Mouse (Mus musculus): ENCODE measurements around the gene Mettl8.

The Mettl8 gene

GRCm38 (mm10) chr2:70989201-70990191, 65.9 kb downstream of the Mettl8 start:
- no peak for DNase-seq (ENCODE audit: inconsistent ontology term)

GRCm38 (mm10) chr2:70978271-70978670, 77.1 kb downstream of the Mettl8 start:
- no peak for DNase-seq (ENCODE audit: inconsistent ontology term)

GRCm38 (mm10) chr2:70974769-70975168, 80.6 kb downstream of the Mettl8 start:
- no peak for DNase-seq (ENCODE audit: inconsistent ontology term)

- DNase-seq (ENCODE audit: inconsistent ontology term): no peak
Observed at GRCm38 (mm10) chr2:70972795-70973518, 82.4 kb downstream of the Mettl8 start.

GRCm38 (mm10) chr2:70970158-70970741, 85.1 kb downstream of the Mettl8 start:
- no peak for DNase-seq (ENCODE audit: inconsistent ontology term)

- no peak for DNase-seq (ENCODE audit: inconsistent ontology term)
Observed at GRCm38 (mm10) chr2:70968305-70968704, 87.1 kb downstream of the Mettl8 start.

GRCm38 (mm10) chr2:70967216-70967615, 88.2 kb downstream of the Mettl8 start:
- DNase-seq (ENCODE audit: inconsistent ontology term): no peak

GRCm38 (mm10) chr2:70964809-70965208, 90.6 kb downstream of the Mettl8 start:
- DNase-seq (ENCODE audit: inconsistent ontology term): no peak

- DNase-seq (ENCODE audit: inconsistent ontology term): no peak
Observed at GRCm38 (mm10) chr2:70962921-70963320, 92.5 kb downstream of the Mettl8 start.

- no peak for DNase-seq (ENCODE audit: inconsistent ontology term)
Observed at GRCm38 (mm10) chr2:70961086-70961941, 94.1 kb downstream of the Mettl8 start.

- no peak for DNase-seq (ENCODE audit: inconsistent ontology term)
Observed at GRCm38 (mm10) chr2:70960090-70960489, 95.3 kb downstream of the Mettl8 start.

- DNase-seq (ENCODE audit: inconsistent ontology term): no peak
Observed at GRCm38 (mm10) chr2:70959337-70959736, 96.0 kb downstream of the Mettl8 start.

GRCm38 (mm10) chr2:70958536-70958935, 96.8 kb downstream of the Mettl8 start:
- no peak for DNase-seq (ENCODE audit: inconsistent ontology term)

- DNase-seq (ENCODE audit: inconsistent ontology term): no peak
Observed at GRCm38 (mm10) chr2:70953616-70954015, 101.8 kb downstream of the Mettl8 start.

- DNase-seq (ENCODE audit: inconsistent ontology term): no peak
Observed at GRCm38 (mm10) chr2:70951944-70952343, 103.4 kb downstream of the Mettl8 start.

- DNase-seq (ENCODE audit: inconsistent ontology term): no peak
Observed at GRCm38 (mm10) chr2:70944511-70945305, 110.7 kb downstream of the Mettl8 start.

GRCm38 (mm10) chr2:70940826-70941225, 114.6 kb downstream of the Mettl8 start:
- DNase-seq (ENCODE audit: inconsistent ontology term): peak; percentile 7

GRCm38 (mm10) chr2:70938844-70939494, 116.4 kb downstream of the Mettl8 start:
- no peak for DNase-seq (ENCODE audit: inconsistent ontology term)

GRCm38 (mm10) chr2:70934772-70935171, 120.6 kb downstream of the Mettl8 start:
- no peak for DNase-seq (ENCODE audit: inconsistent ontology term)

GRCm38 (mm10) chr2:70933516-70933915, 121.9 kb downstream of the Mettl8 start:
- DNase-seq (ENCODE audit: inconsistent ontology term): no peak

Measured in Muller cell, postnatal 12 days (primary cell).